Mouse (Mus musculus) macrophage (primary cell): ENCODE data around the gene Rabl3. TPM values are rescaled to one million over a fixed set of nuclear protein-coding genes. Genes with fewer than 3 reads are reported as not detected.

Experiments used
- H3K27ac ChIP-seq: fragments of 350-480 bp; formaldehyde crosslinking; 2 replicates; pipeline ENCODE4 v1.9.0; 2021
- H3K36me3 ChIP-seq: fragments of 350-480 bp; formaldehyde crosslinking; 2 replicates; pipeline ENCODE4 v1.9.0; 2021; ENCODE audit errors: inconsistent target
- H3K4me3 ChIP-seq: fragments of 350-480 bp; formaldehyde crosslinking; 2 replicates; pipeline ENCODE4 v1.9.0; 2021; ENCODE audit errors: inconsistent target
- H3K79me2 ChIP-seq: fragments of 350-480 bp; formaldehyde crosslinking; 2 replicates; pipeline ENCODE4 v1.9.0; 2021; ENCODE audit errors: inconsistent target
- WGBS: methylation state at CpG from one replicate; pipeline ENCODE4 v1.1.7; 2026; ENCODE audit warnings: inconsistent platforms; ENCODE audit not compliant: missing documents; 5-methylcytosine and 5-hydroxymethylcytosine counted together
- polyA plus RNA-seq: library from polyadenylated mRNA; stranded (reverse); fragments of 250-400 nt; gene quantifications from 3 replicates; pipeline ENCODE4 v1.2.4, GENCODE M21; 2018; ENCODE audit warnings: inconsistent platforms

Rabl3 gene
- polyA plus RNA-seq, 1 experiment from 2014 or later: 12.1 TPM

DNA sequence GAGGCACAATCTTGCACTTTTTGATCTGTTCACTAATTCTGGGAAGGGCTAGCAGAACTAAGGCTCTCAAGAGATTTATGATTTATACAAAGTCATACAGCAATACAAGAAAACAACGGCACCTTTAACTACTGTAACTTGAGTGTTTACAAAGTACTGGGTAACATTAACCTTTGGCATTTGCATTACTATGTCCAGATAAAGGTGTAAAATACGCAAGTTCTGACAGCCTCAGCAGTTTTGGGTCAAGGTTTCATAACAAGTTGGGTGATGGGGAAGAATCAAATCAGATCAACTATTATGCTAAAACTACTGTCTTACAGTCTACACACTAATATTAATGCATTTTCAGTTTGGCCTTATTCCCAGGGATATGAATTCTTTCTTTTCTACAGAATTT, 14.6 kb upstream of the Rabl3 start:
- Histone ChIP-seq H3K79me2 (peaks cover 29% of the 10 kb centered on the region; the same call in 1 of the 2 replicates), H3K27ac (no peak overlapping the region), H3K4me3 (no peak overlapping the region), H3K36me3 (peaks cover 24% of the 10 kb centered on the region)
- 93% methylated on average over 2 of the region's 2 CpGs for WGBS

DNA sequence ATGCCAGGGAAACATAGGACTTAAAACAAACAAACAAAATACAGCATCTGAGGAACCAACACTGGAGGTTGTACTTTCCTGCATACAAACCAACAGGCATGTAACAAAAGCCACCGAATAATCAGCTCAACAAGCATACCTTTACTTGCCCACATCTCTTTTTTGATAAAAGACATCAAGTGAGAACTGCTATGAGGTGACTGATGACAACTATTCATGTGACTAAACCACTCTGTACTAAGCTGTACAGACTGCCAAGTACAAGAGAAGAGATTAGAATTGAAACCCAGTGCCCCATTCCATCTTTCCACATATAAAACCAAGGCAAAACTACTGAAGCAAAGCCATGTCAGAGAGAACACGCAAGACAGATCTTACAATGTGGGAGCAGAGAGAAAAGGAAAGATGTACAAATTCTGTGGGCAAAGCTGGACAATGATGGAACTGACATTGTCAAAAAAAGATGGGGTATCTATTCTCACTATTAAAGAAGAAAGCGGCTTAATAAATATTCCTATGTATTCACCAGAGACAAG, 12.9 kb upstream of the Rabl3 start:
- Histone ChIP-seq H3K4me3 (no peak overlapping the region), H3K27ac (no peak overlapping the region), H3K79me2 (peaks cover 39% of the 10 kb centered on the region; the same call in 1 of the 2 replicates), H3K36me3 (peaks cover 24% of the 10 kb centered on the region)
- WGBS: 96% methylated on average over 3 of the region's 3 CpGs

DNA sequence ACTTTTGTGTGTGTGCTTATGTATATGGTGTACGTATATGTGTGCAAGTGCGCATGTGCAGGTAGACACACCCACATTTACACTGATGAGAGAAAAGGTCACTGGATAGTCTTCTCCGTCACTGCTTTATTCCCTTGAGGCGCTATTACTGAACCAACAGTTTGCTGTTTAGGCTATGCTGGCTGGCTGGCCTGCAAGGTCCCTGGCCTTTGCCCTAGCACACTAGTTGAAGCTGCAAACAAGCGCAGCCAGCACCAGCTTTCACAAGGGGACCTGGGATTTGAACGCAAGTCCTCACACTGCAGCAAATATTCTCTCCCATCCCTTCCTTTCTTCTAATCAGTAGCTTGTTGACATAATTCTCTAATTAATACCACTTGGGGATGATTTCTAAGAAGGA, 9.5 kb upstream of the Rabl3 start:
- Histone ChIP-seq H3K79me2 (peaks cover 51% of the 10 kb centered on the region; the same call in 1 of the 2 replicates), H3K27ac (no peak overlapping the region), H3K4me3 (no peak overlapping the region), H3K36me3 (0 out of 2 replicates have a peak, but pooled peaks cover 7% of the 10 kb centered on the region)
- 94% methylated on average over 6 of the region's 6 CpGs for WGBS

DNA sequence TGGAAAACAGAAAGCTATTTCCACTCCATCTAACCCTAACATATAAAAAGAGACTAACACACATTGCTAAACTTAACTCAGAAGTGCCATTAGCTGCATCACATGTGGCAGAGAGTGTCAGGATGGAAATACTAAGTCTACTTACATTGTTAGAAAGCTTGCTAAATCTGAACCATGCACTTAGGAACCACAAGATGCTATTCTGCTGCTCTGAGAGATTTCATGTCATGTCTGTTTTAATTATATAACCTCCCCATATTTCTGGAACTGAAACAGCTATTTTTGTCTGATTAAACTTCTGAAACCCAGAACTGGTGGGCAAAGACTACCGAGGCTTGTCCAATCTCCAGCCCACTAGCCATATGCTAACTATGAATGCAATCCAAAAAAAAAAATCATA, 7.6 kb upstream of the Rabl3 start:
- H3K27ac ChIP-seq: no peak overlapping the region
- H3K79me2 ChIP-seq: peaks cover 42% of the 10 kb centered on the region; the same call in 1 of the 2 replicates
- WGBS: 58% methylated on average over 1 of the region's 1 CpGs
- H3K4me3 ChIP-seq: no peak overlapping the region
- 0 out of 2 replicates have a peak, but pooled peaks cover 7% of the 10 kb centered on the region for H3K36me3 ChIP-seq

DNA sequence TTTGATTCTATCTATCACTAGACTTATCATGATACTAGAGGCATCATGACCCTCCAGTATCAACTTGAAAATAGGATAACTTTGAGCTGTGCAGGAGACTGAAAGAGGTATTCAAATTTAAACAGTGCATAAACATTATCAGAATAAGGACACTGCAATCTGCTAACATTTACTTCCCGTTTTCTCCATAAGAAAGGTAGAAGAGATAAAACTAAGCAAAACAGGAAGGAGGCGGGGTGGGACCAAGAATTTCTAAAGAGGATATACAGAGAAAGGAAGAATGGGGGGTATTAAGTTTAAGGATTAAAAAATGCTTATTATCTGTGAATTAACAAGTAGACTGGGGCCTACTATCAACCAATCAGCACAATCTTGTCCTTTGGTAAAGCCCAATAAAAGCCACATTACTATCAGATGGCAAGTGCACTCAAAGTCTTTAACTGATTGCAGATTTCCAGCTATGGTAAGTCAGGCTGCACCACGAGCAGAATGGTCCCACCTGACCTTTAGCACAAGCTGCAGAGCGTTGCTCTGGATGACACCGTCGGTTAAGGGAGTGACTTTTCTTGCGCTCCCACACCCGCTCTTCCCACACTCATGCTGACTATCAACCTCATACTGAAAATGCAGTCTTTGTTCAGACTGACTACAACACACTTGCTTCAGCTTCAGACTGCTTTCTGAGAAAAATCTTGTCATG, 6.2 kb upstream of the Rabl3 start:
- WGBS: 70% methylated on average over 8 of the region's 8 CpGs
- Histone ChIP-seq H3K79me2 (peaks cover 44% of the 10 kb centered on the region; the same call in 1 of the 2 replicates), H3K27ac (no peak overlapping the region), H3K4me3 (no peak overlapping the region), H3K36me3 (0 out of 2 replicates have a peak, but pooled peaks cover 7% of the 10 kb centered on the region)

GRCm38 (mm10) chr16:37539240-37539610, 460 bp upstream of the Rabl3 start:
- WGBS: under 1% methylated on average over 18 of the region's 22 CpGs
- H3K36me3 ChIP-seq: 0 out of 2 replicates have a peak, but pooled peaks cover 12% of the 10 kb centered on the region
- peak overlapping the region; percentile 81 for H3K4me3 ChIP-seq
- H3K79me2 ChIP-seq: peaks cover 16% of the 10 kb centered on the region
- H3K27ac ChIP-seq: peak overlapping the region; percentile 95

GRCm38 (mm10) chr16:37540776-37541175, 1.1 kb downstream of the Rabl3 start:
- whole genome bisulfite sequencing: 90% methylated on average over 6 of the region's 6 CpGs
- no peak overlapping the region for H3K27ac ChIP-seq
- H3K36me3 ChIP-seq: 0 out of 2 replicates have a peak, but pooled peaks cover 5% of the 10 kb centered on the region
- H3K4me3 ChIP-seq: peak overlapping the region; percentile 81; the same call in 1 of the 2 replicates
- peaks cover 16% of the 10 kb centered on the region for H3K79me2 ChIP-seq

DNA sequence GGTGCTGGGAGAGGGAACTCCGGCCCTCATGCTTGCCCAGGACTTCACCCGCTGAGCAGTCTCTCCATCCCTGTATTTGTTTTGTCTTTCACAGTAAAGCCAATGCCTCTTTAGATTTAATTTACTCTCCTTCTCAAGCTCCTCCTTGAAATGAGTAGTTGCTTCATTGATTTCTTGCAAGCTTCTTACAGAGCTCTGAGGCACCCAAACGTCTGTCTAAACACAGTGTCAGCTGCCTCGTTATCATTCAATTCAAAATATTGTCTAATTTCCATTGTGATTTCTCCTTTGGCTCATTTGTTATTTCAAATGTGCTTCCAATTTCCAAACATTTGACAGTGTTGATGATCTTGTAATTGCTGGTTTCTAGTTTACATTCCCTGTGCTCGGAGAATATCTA, 6.6 kb downstream of the Rabl3 start:
- Histone ChIP-seq H3K27ac (no peak overlapping the region), H3K36me3 (0 out of 2 replicates have a peak, but pooled peaks cover 5% of the 10 kb centered on the region), H3K79me2 (no peaks in the 10 kb centered on the region), H3K4me3 (no peak overlapping the region)
- 95% methylated on average over 5 of the region's 5 CpGs for WGBS

DNA sequence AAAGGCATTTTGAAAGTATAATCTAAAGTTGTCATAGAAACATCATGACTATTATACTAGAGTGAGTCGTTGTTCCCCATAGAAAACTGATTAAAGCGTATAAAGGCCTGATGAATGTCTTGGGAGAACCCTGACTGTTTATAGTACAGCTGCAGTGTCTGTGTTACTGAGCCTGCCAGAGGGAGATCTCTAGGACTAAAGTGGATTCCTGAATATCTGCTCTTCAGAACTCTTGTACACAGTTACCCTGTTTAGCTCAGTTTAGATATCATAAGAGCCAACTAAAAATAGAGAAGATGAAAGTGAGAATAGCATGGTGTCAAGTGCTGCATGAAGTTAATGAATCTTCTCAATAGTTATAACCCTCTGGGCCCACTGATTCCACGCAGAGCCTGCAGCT, 10.6 kb downstream of the Rabl3 start:
- WGBS: 91% methylated on average over 3 of the region's 3 CpGs
- Histone ChIP-seq H3K4me3 (no peak overlapping the region), H3K27ac (no peak overlapping the region), H3K79me2 (no peaks in the 10 kb centered on the region), H3K36me3 (no peaks in the 10 kb centered on the region)

DNA sequence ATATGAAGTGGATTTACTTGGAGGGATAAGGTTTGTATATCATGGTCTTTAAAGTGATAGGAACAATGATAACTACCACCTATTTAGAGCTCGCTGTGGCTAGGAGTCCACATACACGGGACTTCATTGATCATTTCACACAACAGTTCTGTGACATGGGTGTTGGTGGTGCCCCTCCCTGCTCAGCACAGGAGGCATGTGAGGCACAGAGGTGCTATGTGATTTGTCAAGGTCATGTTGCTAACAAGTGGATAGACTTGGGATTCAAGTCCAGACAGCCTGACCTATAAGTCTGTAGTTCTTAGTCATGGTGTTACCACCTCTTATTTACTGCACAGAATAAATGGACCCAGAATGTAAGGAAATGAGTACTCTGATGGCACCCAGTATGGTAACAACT, 11.3 kb downstream of the Rabl3 start:
- no peaks in the 10 kb centered on the region for H3K79me2 ChIP-seq
- H3K36me3 ChIP-seq: no peaks in the 10 kb centered on the region
- H3K27ac ChIP-seq: no peak overlapping the region
- H3K4me3 ChIP-seq: no peak overlapping the region
- WGBS: 89% methylated on average over 2 of the region's 2 CpGs

DNA sequence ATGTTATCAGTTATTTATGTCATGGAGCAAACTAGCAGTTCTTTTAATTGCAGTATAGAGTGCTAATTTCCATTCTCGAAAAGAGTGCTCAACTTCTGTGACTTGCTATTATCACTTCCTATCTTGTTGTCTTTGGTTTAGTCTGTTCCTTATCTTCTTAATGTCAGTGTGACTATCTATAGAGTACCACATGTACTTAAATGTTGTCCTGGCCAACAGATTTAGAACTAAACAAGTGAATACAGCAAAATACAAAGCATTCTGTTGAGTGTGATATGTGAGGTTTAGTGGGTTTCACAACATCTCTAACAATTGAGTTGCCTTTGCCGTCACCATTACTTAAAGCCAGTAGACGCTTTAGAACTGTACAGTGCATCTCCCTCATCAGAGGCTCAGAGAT, 13.1 kb downstream of the Rabl3 start:
- Histone ChIP-seq H3K36me3 (peaks cover 7% of the 10 kb centered on the region; the same call in 1 of the 2 replicates), H3K79me2 (no peaks in the 10 kb centered on the region), H3K4me3 (no peak overlapping the region), H3K27ac (no peak overlapping the region)
- WGBS: 95% methylated on average over 3 of the region's 3 CpGs

- H3K79me2 ChIP-seq: no peaks in the 10 kb centered on the region
- H3K27ac ChIP-seq: no peak overlapping the region
- peaks cover 5% of the 10 kb centered on the region; the same call in 1 of the 2 replicates for H3K36me3 ChIP-seq
- 95% methylated on average over 6 of the region's 6 CpGs for WGBS
- no peak overlapping the region for H3K4me3 ChIP-seq
Observed at GRCm38 (mm10) chr16:37562414-37562813, 22.7 kb downstream of the Rabl3 start.

GRCm38 (mm10) chr16:37562961-37563360, 23.3 kb downstream of the Rabl3 start:
- Histone ChIP-seq H3K4me3 (no peak overlapping the region), H3K79me2 (no peaks in the 10 kb centered on the region), H3K27ac (no peak overlapping the region), H3K36me3 (no peaks in the 10 kb centered on the region)
- WGBS: 97% methylated on average over 5 of the region's 5 CpGs

- WGBS: 100% methylated on average over 1 of the region's 1 CpGs
- H3K4me3 ChIP-seq: no peak overlapping the region
- H3K79me2 ChIP-seq: no peaks in the 10 kb centered on the region
- H3K36me3 ChIP-seq: no peaks in the 10 kb centered on the region
- H3K27ac ChIP-seq: no peak overlapping the region
Observed at GRCm38 (mm10) chr16:37565117-37565516, 25.4 kb downstream of the Rabl3 start.

DNA sequence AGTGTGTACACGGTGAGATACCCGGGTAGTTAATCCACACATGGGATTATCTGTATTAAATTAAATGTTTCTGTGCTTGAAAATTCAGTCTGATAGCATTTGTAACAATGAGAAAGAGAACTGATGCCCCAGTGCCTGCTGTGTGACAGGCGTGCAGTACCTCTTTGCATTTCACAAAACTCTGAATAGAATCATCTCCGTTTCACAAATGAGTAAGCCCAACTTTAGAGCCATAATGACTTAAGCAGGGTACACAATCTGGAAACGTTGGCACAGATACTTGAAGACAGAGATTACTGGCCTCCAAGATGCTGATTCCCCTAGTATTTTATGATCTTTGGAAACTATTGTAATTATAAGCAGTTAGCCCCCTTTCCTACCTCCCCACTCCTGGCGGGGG, 26.4 kb downstream of the Rabl3 start:
- H3K36me3 ChIP-seq: no peaks in the 10 kb centered on the region
- 97% methylated on average over 6 of the region's 6 CpGs for WGBS
- H3K79me2 ChIP-seq: no peaks in the 10 kb centered on the region
- no peak overlapping the region for H3K4me3 ChIP-seq
- H3K27ac ChIP-seq: no peak overlapping the region
